Mouse (Mus musculus): ENCODE data around the gene Daam1.

DNA sequence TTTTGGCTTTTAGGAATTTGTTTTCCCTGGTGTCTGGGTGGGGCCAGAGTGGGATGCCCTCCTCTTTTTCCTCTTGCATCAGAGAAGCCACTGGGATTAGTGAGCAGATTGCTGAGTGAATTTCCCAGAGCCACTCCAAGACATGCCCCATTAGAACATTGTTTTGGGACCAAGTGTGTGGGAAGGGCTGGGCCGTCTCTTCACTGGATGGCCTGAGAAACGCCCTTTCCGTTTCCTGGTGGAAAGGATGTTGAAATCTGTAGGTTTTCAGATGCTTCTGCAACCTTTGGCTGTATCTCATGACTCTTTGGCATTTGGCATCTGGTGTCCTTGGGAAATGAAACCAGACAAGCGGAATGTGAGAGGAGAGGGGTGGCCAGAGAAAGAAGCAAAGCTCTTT lies 54.8 kb downstream of the Daam1 start:
- no peak for TF ChIP-seq CTCF (IDR thresholded peaks at IDR 0.05; ENCODE audit: extremely low read depth, insufficient read depth, insufficient read length, insufficient replicate concordance)
- TF ChIP-seq POLR2A (IDR thresholded peaks at IDR 0.05; ENCODE audit: low read depth, low read length) = no peak

Measured in spleen, adult 2 months (tissue).